Mouse (Mus musculus) adipocyte (in vitro differentiated cells): ENCODE measurements around the gene Gm44502.

ENCODE experiments used
- DNase-seq: peaks from one replicate; pipeline ENCODE4 v3.0.0-alpha.2; 2016; ENCODE audit warnings: low spot score

Gene Gm44502

DNA sequence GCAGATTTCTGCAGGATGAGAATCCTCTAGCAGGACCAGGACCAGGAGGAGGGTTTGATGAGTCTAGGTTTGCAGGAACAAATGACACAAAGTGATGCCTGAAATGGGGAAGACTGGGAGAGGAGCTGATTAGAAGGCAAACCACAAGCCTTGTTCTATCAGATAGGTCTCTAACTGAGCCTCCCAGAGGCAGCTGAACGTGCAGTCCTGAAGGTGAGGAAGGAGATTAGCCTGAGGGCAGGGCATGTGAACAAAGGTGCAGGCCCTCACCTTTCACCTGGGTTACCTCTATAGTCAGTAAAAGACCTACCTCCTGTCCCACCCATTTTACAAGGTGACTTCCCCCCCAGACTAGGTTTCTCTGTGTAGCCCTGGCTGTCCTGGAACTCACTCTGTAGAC is 29.8 kb downstream of the Gm44502 start:
- no peak for DNase-seq

DNA sequence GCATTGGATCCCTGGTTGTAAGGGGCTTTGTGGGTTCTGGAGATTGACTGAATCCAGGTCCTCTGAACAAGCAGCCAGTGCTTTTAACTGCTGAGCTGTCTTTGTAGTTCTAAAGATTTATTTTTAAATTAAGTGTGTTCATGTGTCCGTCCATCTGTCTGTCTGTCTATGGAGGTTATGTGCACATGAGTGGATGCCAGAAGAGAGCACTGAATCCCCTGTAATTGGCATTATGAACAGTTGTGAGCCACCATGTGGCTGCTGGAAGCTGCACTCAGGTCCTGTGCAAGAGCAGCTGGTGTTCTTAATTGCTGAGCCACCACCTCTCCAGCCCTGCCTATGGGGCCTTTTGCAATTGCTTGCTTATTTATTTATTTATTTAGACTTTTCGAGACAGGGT is 31.4 kb downstream of the Gm44502 start:
- DNase-seq, result no peak

DNA sequence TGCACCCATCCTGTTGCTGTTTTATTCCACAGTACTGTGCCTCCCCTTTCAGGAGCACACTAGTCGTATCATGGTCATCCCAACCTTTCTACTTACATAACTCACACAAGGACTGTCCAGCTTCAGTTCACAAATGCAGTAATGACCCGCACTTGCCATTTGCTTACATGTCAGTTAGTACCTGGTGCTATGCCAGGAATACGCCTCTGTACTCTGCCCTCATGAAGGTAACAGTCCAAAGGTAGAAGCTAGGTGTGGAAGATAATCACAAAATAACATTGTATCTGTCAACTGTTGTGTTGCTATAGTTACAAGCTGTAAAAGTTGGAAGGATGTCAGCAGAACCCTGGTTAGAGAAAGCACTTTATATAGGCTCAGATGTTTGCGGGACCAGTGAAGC is 32.6 kb downstream of the Gm44502 start:
- no peak for DNase-seq

DNA sequence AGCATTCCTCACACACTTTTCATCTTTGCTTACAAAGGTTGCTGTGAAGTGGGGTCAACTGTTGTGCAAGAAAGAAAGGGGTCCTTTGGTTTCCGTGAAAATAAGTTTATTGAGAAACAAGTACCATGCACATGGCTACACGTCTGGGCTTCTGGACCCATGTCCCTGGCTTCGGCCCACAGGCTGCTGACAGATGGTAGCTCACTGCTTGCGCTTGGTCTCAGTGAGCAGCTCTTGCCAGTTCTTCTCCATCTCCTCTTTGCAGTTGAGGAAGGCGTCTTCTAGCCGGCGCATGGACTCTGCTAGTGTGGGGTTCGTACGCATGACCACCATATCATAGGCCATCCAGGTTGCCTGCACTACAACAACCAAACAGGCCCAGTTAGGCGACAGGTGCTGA is 39.4 kb downstream of the Gm44502 start:
- DNase-seq, result no peak

DNA sequence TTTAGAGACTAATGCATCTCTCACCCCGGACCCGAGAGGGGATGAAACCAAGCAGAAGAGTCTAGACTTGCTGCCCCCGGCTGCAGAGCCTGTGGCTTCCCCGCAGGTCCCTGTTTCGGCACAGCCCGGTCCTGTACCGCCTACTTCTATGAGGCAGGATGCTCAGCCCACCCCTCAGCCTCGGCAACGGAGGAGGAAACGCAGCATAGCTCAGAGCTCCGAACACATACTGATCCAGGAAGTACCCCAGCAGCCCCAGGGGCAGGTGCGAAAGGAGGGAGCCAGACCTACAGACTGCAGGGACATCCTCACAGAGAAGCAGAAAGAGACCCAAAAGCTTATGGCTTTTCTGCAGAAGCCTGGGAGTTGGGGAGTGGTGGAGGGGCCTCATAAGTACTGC is 42.4 kb downstream of the Gm44502 start:
- DNase-seq, result no peak

DNA sequence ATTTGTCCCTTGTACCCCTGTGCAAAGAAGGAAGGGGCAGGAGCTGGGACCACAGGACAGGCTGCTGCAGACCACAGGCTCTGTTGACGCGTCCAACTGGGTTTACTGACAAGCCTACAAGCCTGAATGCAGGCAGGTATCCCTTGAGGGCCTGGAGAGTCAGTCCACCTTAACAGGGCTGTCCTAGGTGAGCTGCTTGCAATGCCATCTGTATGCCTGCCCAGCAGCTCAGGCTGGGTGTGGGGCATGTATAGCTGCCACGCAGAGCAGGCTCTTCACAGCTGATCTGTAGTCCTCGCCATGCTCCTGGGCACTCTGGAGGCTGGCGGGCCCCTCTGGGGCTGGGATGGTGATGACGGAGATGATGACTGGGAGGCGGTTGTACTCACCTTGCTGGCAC is 44.9 kb downstream of the Gm44502 start, which contains the start of gene Klhdc7b:
TSS of gene Klhdc7b (plus strand) at position 301 of the 400 bp plus-strand sequence.
- DNase-seq, result no peak

DNA sequence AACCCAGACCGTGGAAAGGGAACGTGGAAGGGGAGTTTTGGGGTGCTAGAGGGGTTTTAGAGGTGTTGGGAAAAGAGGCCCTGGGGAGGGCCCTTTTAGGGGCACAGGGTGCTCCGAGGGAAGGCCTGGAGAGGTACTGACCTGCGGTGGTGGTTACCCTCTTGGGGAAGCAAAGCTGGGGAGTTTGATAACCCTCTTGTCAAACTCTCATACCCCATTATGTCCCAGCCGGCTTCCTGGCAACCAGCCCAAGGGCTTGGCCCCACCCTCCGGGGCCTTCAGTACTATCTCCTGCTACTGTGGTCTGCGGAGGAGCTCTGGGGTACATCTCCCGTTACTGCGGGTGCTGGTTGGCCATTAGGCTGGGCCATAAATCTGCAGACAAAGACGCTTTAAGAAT is 50.1 kb downstream of the Gm44502 start:
- no peak for DNase-seq

DNA sequence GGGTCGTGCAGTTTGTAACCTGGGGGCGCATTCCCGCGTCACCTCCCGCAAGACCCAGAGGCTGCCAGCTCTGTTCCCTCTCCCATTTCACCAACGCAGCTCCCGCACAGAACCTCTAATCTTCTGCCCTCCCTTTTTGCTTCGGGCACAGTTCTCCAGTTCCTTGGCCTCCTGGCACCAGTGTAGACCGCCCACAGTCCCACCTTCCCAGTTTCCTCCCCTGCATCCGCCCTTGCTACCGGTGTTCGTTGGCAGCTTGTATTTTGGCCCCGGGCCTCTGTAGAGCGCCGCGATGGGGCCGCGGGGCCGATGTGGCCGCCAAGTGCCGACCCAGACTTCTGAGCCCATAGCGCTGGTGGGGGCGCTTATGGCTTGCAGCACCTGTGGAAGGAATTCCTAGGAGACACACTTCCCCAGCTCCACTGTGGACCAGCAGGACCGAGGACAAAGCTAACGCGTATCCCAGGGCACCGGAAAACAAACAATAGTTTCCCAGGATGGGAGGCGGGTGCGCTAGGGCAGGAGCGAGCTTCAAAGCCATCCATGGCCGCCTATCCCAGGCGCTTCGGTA is 50.6 kb downstream of the Gm44502 start, which contains the start of gene Odf3b:
TSS of gene Odf3b (minus strand) at position 452 of the 571 bp plus-strand sequence.
- no peak for DNase-seq

DNA sequence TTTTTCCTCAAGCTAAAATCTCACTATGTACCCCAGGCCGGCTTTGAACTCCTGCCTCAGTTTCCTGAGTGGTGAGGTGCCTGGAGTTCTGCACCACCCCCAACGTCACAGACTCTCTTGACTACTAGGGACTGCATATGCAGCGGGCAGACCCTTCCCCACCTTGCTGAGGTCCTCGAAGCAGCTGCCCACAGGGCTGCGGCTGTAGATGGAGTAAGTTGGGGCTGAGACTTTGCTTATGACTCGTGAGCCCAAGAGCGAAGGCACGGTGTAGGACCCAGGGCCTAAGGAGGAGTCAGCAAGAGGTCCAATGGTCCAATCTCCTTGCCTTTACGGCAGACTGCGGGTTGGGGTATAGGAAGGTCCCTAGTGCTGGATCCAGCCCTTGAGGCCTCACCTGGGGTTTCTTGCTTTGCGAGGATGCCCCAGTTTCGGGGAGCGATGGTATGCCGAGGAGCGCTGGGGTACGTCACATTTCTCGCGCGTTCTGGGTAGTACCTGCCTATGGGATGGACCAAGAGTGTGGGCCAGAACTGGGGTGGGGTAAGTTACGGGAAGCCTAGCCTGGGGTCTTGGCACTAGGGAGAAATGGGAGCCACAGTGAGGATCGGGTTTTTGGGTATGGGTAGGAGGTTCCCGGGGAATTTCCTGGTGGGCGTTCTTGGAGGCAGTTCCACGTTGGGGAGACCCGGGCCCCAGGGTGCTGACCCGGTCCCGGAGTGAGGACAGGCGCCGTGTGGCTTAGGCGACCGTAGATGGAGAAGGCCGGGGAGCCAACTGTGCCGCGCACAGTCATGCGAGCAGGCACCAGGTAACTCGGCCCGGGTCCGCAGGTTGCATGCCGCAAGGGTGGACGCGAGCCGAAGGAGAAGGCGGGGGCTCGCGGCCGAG is 51.3 kb downstream of the Gm44502 start:
- DNase-seq, result no peak

DNA sequence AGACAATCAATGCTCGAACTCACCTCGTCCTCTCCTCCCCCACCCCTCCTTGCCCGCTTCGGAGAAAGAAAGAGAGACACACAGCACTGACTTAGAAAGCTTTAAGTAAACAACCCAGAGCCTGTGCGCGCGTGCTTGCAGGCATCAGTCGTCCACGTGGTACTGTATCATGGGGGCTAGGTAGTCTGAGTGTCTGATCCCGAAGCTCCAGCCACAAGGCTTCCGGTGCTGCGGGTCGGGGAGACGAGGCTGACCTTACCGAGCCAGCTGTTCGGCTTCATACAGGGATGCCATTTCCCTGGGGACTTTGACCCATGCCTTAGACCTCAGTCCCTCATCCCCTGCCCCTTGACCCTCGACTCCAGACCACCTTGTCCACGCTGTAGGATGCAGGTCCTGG is 52.1 kb downstream of the Gm44502 start:
- no peak for DNase-seq

DNA sequence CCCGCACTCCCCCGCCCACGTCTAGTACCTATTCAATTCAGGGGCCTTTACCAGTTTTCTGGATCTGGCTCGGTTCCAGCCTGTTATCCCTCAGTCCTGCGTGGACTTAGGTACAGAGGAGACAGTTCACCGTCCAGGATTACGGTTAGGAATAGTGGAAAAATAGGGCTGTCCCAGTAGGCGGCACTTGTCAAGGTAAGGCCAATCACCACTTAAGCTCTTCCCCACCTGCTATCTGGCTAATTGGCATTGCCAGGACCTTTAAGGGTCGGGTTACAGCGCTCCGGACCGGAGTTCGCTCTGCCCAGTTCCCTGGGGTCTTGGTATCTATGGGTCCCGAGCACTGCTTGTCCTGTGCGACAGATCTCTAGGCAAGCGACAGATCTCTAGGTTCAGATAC is 52.5 kb downstream of the Gm44502 start, which contains the start of gene Tymp:
TSS of gene Tymp (minus strand) at position 83 of the 400 bp plus-strand sequence.
- DNase-seq, result no peak

DNA sequence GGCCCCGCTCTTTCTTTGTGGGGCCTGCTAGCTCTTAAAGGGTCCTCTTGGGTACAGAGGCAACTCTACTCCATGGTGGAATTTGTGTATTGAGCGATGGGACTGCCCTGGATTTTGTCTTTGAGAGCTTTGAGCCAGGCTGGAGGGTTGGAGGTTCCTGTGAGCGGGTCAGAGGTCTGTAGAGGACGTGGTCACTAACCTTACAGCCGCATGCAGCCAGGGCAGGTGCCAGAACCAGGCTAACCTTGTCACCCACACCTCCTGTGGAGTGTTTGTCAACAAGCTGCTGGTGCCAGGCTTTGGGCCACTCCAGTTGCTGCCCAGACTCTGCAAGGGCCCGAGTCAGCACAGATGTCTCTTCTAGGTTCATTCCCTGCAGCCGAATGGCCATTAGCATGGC is 53.5 kb downstream of the Gm44502 start:
- no peak for DNase-seq

DNA sequence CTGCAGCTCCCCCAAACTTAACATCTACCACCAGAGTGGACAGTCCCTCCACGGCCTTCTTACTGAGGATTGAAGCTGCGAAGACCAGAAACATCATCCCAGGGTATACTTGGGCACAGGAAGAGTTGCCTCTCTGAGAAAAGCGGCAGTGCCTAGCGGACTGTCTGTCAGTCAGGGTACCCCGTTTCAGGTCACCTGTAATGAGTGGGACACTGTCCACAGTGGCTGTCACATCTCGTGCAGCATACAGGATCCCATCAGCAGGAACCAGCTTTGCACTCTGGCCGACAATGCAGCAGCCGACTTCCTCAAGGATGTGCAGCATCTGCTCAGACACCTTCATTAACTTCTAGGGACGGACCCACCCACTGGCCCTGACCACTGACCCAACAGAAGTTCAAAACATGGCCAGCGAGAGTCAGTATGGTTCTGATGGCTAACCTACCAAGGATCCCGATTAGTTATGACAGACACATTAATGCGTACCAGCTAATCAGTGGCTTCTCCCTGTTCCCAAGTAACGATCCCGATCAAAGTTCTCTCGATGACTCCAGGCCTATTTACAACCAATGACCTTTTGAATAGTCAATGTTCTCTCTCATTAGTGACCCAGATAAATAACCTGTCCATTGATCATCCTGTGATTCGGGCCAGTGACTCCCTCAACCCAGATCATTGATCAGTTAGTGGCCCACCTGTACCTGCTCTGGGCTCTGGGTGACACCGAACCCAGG is 54.5 kb downstream of the Gm44502 start:
- no peak for DNase-seq

DNA sequence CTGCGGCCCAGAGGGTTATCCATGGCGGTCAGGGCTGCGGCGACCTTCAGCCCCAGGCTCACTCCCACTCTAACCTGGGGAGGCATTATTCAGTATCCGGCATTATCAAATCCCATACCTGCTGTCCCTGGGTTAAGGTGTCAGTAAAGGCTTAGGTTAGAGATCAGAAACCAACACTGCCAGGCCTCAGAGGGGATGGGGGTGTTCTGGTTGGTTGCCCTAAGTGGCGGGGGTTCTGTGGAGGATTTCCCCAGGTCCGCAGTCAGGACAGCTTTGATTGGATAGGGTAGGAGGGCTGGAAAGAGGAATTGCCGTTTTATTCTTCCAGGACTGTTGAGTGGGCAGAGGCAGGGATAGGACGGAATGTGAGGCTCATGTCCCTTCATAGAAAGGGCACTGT is 55.2 kb downstream of the Gm44502 start:
- DNase-seq, result no peak

DNA sequence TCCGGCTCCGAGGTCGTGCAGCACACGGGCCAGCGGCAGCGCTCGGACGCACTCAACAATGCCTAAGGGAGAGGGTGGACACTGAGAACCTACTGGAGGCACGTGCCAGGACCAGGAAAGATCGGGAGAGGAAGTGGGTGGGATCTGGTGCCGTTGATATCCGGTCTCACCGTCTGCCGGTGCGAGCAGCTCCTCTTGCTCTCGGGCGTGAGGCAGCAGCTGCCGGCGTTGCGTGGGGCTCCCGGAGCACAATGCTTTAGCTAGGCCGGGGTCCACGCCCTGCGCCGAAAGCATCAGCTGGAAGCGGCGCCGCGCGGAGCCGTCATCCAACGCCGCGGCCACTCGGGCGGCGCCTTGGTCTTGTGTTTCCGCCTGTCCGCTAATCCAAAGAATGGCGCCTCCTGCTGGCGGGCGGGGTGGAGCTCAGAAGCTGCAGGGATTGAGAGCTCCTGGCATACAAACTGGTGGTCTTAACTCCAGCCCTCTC is 55.7 kb downstream of the Gm44502 start, which contains the start of gene Sco2:
TSS of gene Sco2 (minus strand) at position 85 of the 487 bp plus-strand sequence.
- DNase-seq, result peak; percentile 90

DNA sequence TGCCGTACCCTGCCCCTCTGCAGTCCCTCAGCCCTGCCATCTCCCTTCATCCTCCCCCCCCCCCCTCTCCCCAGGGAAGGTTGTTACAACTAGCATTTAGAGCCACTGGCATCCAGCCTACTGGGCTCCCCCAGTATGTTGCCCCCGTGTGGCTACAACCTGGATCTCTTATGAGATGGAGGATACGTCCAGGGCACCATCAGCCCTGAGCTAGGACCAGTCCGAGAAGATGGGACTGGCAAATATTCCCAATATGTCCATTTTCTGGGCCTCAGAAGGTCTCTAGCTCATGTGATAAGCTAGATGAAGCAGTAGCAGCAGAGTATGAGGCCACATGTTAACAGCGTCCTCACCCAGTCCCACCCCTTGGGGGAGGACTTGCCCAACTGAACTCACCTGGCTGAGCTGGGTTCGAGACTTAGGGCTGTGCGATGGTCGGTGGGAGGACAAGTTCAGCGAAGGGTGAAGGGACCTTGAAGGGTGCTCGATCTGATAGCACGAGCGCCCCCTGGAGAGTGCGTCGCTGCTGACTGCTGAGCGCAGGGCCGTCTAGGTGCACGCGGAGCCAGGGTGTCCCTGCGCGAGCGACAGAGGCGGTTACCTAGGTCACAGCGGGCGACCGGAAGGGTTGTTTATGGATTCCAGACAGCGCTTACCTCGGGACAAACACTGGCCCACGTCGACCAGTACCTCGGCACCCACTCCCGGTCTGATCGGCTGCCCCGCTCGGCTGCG is 56.3 kb downstream of the Gm44502 start:
- DNase-seq, result peak; percentile 81

DNA sequence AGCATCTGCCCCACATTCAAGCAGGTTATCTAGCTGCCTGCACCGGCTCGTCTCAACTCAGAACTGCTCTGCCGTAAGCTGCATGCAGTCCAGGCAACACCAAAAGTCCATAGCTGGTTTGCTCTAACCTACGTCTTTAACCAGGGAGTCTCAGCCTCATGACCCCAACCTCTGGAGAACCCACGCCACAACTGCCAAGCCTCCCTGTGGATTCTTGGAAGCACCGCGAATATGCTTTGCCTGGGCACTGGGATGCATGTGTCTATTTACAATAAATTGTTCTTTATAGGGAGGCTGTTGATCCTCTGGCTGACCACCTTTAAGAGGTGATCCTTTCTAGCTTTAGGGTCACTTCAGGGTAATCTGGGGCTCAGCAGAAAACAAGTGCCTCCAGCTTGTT is 57.0 kb downstream of the Gm44502 start:
- no peak for DNase-seq

DNA sequence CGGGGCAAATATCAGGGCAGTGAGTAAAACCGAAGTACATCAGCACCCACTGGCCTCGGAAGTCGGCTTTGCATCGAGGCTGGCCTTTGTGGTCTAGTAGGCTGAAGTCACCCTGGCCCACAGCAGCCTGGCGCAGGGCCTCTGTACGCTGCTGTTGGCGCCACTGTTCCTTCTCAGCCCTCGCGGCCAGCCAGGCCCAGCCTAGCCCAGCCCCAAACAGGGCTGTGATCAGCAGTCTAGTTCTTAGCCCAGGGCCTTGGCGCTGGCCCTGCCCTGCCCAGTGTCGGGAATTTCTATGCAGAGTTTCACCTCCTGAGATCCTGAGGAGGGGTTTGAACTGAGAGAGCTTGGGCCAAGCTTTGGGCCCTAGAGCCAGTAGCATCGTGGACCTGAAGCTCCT is 57.4 kb downstream of the Gm44502 start:
- DNase-seq, result no peak
